17 mouse cellular contexts compared by ENCODE assay signal in the genomic region with DNA sequence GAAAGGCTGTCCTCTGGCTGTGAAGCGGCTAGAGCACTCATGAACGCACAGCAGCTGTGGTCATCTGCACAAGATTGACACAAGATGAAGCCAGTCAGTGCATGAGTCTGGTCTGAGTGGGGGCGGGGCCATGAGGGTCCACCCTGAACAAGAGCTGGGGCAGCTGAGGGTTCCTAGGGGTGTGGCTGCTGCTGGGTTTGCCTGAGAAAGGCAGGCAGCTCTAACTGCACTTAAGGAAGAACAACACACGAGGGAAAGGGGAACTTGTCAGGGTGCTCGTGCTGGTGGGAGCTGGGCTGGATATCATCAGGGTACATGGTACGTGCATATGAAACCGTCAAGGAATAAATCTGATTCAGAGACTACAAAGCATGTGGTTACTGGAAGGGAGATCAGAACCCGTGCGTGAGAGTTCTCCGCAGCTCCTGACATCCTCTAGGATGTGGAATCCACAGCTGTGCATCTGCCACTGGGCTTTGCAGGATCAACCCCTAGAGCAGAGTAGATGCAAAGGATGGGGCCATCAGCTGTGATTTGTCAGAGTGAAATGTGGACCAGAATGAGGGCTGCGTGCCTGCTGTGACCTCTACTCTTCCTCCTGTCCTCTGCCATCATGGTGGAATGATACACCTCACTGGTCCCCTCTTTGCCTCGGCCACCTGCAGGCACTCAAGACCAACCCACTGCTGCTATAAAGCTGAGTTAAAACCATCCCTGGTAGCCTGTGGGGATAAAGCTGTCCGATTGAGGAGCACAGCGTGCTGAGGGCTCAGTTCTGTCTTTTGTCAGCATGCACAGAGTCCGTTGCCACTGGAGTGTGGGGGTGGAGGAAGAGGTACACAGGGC. TPM values are rescaled to one million over a fixed set of nuclear protein-coding genes. Genes with fewer than 3 reads are reported as not detected.
A peak's percentile ranks its signal among the peaks of the same experiment; 100 is the strongest.
DNase-seq lines count a peak whose midpoint lies in the region; ATAC-seq and TF ChIP-seq lines count a peak whose summit lies in the region.
"Had no signal": no experiment of that assay in that cellular context is flagged by ENCODE, and none has a peak within 500 bp of the region (broad histone marks: within the 10 kb centered on the region; RNA-seq: fewer than 3 reads in every experiment).

No protein-coding gene starts in this region.

- H3K9ac ChIP-seq in kidney, embryonic 14.5 days (ENCODE audit: low read depth, low read length), result no peak overlapping the region
- no peak overlapping the region for H3K9ac ChIP-seq in forebrain, postnatal 0 days
- H3K9ac ChIP-seq: forebrain, embryonic 13.5 days; intestine, embryonic 15.5 days; liver, embryonic 12.5 days; neural tube, embryonic 13.5 days had no signal

- no peaks in the 10 kb centered on the region for H3K27me3 ChIP-seq in cerebellum, adult 2 months (ENCODE audit: control insufficient read depth, insufficient read depth, low read length)
- no peaks in the 10 kb centered on the region for H3K27me3 ChIP-seq in kidney, embryonic 14.5 days (ENCODE audit: control insufficient read depth, insufficient read depth, low read length)
- no peaks in the 10 kb centered on the region for H3K27me3 ChIP-seq in forebrain, postnatal 0 days (ENCODE audit: insufficient read depth, low read length)
- H3K27me3 ChIP-seq: forebrain, embryonic 13.5 days; intestine, embryonic 15.5 days; liver, embryonic 12.5 days; neural tube, embryonic 13.5 days had no signal

- no peaks in the 10 kb centered on the region for H3K36me3 ChIP-seq in kidney, embryonic 14.5 days (ENCODE audit: control insufficient read depth, insufficient read depth, low read length)
- no peaks in the 10 kb centered on the region for H3K36me3 ChIP-seq in forebrain, postnatal 0 days (ENCODE audit: insufficient read depth)
- H3K36me3 ChIP-seq: heart, embryonic 10.5 days; intestine, embryonic 15.5 days; liver, embryonic 12.5 days; neural tube, embryonic 13.5 days had no signal

- TF ChIP-seq POLR2A in cerebellum, adult 2 months (IDR thresholded peaks at IDR 0.05; ENCODE audit: borderline replicate concordance, insufficient read depth, low read length), result no peak

- WGBS in cerebellum, adult 2 months, result 61% methylated on average over 15 of the region's 15 CpGs
- 62% methylated on average over 15 of the region's 15 CpGs for whole genome bisulfite sequencing in kidney, embryonic 14.5 days
- 81% methylated on average over 15 of the region's 15 CpGs for WGBS in forebrain, postnatal 0 days

- H3K4me3 ChIP-seq in cerebellum, adult 2 months (replicated peaks; ENCODE audit: insufficient read depth, low read depth, low read length), result no peak overlapping the region
- H3K4me3 ChIP-seq in kidney, embryonic 14.5 days (ENCODE audit: low read length), result no peak overlapping the region
- no peak overlapping the region for H3K4me3 ChIP-seq in forebrain, postnatal 0 days (ENCODE audit: low read depth, low read length)
- H3K4me3 ChIP-seq: forebrain, embryonic 13.5 days; heart, embryonic 10.5 days; intestine, embryonic 15.5 days; liver, embryonic 12.5 days; neural tube, embryonic 13.5 days had no signal

- TF ChIP-seq CTCF in cerebellum, adult 2 months (IDR thresholded peaks at IDR 0.05; ENCODE audit: borderline replicate concordance, insufficient read depth, low read depth, low read length), result no peak
- TF ChIP-seq CTCF in forebrain, postnatal 0 days (IDR thresholded peaks at IDR 0.05; ENCODE audit: low read depth), result no peak

- no peak overlapping the region for H3K4me2 ChIP-seq in kidney, embryonic 14.5 days (replicated peaks; ENCODE audit: low read depth, low read length)
- no peak overlapping the region for H3K4me2 ChIP-seq in forebrain, postnatal 0 days (ENCODE audit: low read depth)
- H3K4me2 ChIP-seq: forebrain, embryonic 13.5 days; intestine, embryonic 15.5 days; liver, embryonic 12.5 days; neural tube, embryonic 13.5 days had no signal

- DNase-seq in cerebellum, adult 2 months, result peak; percentile 45 to 54
- DNase-seq in cerebellum, postnatal 4 days (ENCODE audit: low spot score in 2 of 2), result no peak
- DNase-seq in kidney, postnatal 36 days, result no peak
- DNase-seq in ES-CJ7 (ENCODE audit: low read depth, low spot score), result peak; percentile 46
- DNase-seq in adrenal gland, adult 18-20 months (ENCODE audit: low spot score in 2 of 2), result no peak
- DNase-seq in forebrain, postnatal 0 days, result no peak
- DNase-seq: adrenal gland, adult 2 months had no signal

- H3K9me3 ChIP-seq in kidney, embryonic 14.5 days (ENCODE audit: control insufficient read depth, low read length), result no peaks in the 10 kb centered on the region; the same call in 1 of the 2 replicates
- H3K9me3 ChIP-seq in forebrain, postnatal 0 days (ENCODE audit: low read length), result no peaks in the 10 kb centered on the region
- H3K9me3 ChIP-seq: forebrain, embryonic 13.5 days; heart, embryonic 10.5 days; intestine, embryonic 15.5 days; liver, embryonic 12.5 days; neural tube, embryonic 13.5 days had no signal

- ATAC-seq in kidney, embryonic 14.5 days (ENCODE audit: low FRiP score, low TSS enrichment), result peak; percentile 44; the same call in 1 of the 2 replicates
- ATAC-seq in common myeloid progenitor, adult 5-6 weeks (replicated peaks; ENCODE audit: low read depth, poor library complexity, severe bottlenecking), result peak; percentile 26
- no peak for ATAC-seq in forebrain, postnatal 0 days
- ATAC-seq: forebrain, embryonic 13.5 days; intestine, embryonic 15.5 days; liver, embryonic 12.5 days had no signal

- peak overlapping the region; percentile 85 for H3K27ac ChIP-seq in cerebellum, adult 2 months (ENCODE audit: insufficient read depth, low read length)
- no peak overlapping the region for H3K27ac ChIP-seq in kidney, embryonic 14.5 days (ENCODE audit: low read depth, low read length)
- H3K27ac ChIP-seq in forebrain, postnatal 0 days (ENCODE audit: low read depth, low read length), result no peak overlapping the region
- H3K27ac ChIP-seq: forebrain, embryonic 13.5 days; heart, embryonic 10.5 days; intestine, embryonic 15.5 days; kidney, postnatal 0 days; liver, embryonic 12.5 days; neural tube, embryonic 13.5 days had no signal

- H3K4me1 ChIP-seq in cerebellum, adult 2 months (ENCODE audit: control insufficient read depth, insufficient read depth, low read length), result peaks cover 65% of the 10 kb centered on the region
- H3K4me1 ChIP-seq in kidney, embryonic 14.5 days (ENCODE audit: control insufficient read depth, insufficient read depth, low read length), result no peaks in the 10 kb centered on the region
- no peaks in the 10 kb centered on the region for H3K4me1 ChIP-seq in forebrain, postnatal 0 days (ENCODE audit: insufficient read depth)
- H3K4me1 ChIP-seq: intestine, embryonic 15.5 days; liver, embryonic 12.5 days had no signal

RNA-seq across cellular contexts. Expression of a gene that starts 14.0 kb away (rescaled TPM):
- polyA plus RNA-seq in cerebellum, adult 2 months (2012; rRNA removed), result 71.3 and 81.7 TPM in 2 replicates
- 0.46 and 0.81 TPM in 2 replicates for polyA plus RNA-seq in kidney, embryonic 14.5 days (2014; fragmentation: Nextera tagmentation; extraction: Ambion mirVana)
- not detected in 2 replicates for total RNA-seq in common myeloid progenitor, adult 5-6 weeks (2017)
- 1 to 10 TPM; 2.9 to 6.6 TPM for total RNA-seq in adrenal gland, adult 18-20 months (2021)
- 48.1 and 63.2 TPM in 2 replicates for total RNA-seq in forebrain, postnatal 0 days (2014; rRNA removed)
- 21.3 and 30.8 TPM in 2 replicates for polyA plus RNA-seq in forebrain, postnatal 0 days (2015; fragmentation: Nextera tagmentation; extraction: Ambion mirVana)
- total RNA-seq: megakaryocyte-erythroid progenitor cell, adult 5-6 weeks; monocyte, adult 5-6 weeks had no signal

RNA-seq across cellular contexts. Expression of a gene that starts 45.2 kb away (rescaled TPM):
- polyA plus RNA-seq in cerebellum, adult 2 months (2012; rRNA removed), result 0.29 and 0.36 TPM in 2 replicates
- 0.20 and 0.40 TPM in 2 replicates for polyA plus RNA-seq in kidney, embryonic 14.5 days (2014; fragmentation: Nextera tagmentation; extraction: Ambion mirVana)
- not detected in 2 replicates for total RNA-seq in common myeloid progenitor, adult 5-6 weeks (2017)
- under 1 TPM; 0.53 to 0.74 TPM for total RNA-seq in adrenal gland, adult 18-20 months (2021)
- total RNA-seq in forebrain, postnatal 0 days (2014; rRNA removed), result 0.19 and 0.31 TPM in 2 replicates
- polyA plus RNA-seq in forebrain, postnatal 0 days (2015; fragmentation: Nextera tagmentation; extraction: Ambion mirVana), result 0.33 and 0.56 TPM in 2 replicates
- total RNA-seq: monocyte, adult 5-6 weeks had no signal
- polyA plus RNA-seq: liver, embryonic 12.5 days had no signal

RNA-seq across cellular contexts. Expression of a gene that starts 45.3 kb away (rescaled TPM):
- 5.4 and 5.7 TPM in 2 replicates for polyA plus RNA-seq in cerebellum, adult 2 months (2012; rRNA removed)
- polyA plus RNA-seq in kidney, embryonic 14.5 days (2014; fragmentation: Nextera tagmentation; extraction: Ambion mirVana), result 10.0 and 14.7 TPM in 2 replicates
- 0.29 and 0.69 TPM in 2 replicates for total RNA-seq in common myeloid progenitor, adult 5-6 weeks (2017)
- 1 to 10 TPM; 3.5 to 5.2 TPM for total RNA-seq in adrenal gland, adult 18-20 months (2021)
- 19.5 and 25.3 TPM in 2 replicates for total RNA-seq in forebrain, postnatal 0 days (2014; rRNA removed)
- polyA plus RNA-seq in forebrain, postnatal 0 days (2015; fragmentation: Nextera tagmentation; extraction: Ambion mirVana), result 20.0 and 33.6 TPM in 2 replicates
- total RNA-seq: megakaryocyte-erythroid progenitor cell, adult 5-6 weeks had no signal

Comparison
In these comparisons a context has a peak if more than half of its experiments do, and no peak if none do; other contexts are left out.
1. DNase-seq: peak in cerebellum, adult 2 months (2 of 2) and ES-CJ7 (single experiment); none in cerebellum, postnatal 4 days (0 of 2), kidney, postnatal 36 days (0 of 2), adrenal gland, adult 18-20 months (0 of 2) and forebrain, postnatal 0 days (single experiment).